Mouse (Mus musculus) liver, postnatal 0 days (tissue): ENCODE data around the gene Macf1. TPM values are rescaled to one million over a fixed set of nuclear protein-coding genes. Genes with fewer than 3 reads are reported as not detected.
"Not testable (repeated sequence)": the region's sequence is repeated elsewhere in the genome, so short reads cannot be mapped to it uniquely, and the experiment has no call there.

ENCODE experiments used
- ATAC-seq: fragments of 200-750 bp; cut with Nextera tagmentation; 2 replicates; pipeline ENCODE4 v1.8.0; 2017; ENCODE audit warnings: mild to moderate bottlenecking, moderate library complexity
- DNase-seq: peaks from one replicate; pipeline ENCODE4 v3.0.0-alpha.2; 2016
- H3K27ac ChIP-seq: fragments of 300-500 bp; sonication (generic); 2 replicates; pipeline ENCODE4 v1.5.1; 2014; ENCODE audit warnings: antibody characterized with exemption, moderate library complexity, mild to moderate bottlenecking, low read depth
- H3K27me3 ChIP-seq: fragments of 300-500 bp; sonication (generic); 2 replicates; pipeline ENCODE4 v1.6.1; 2014; ENCODE audit warnings: low read length, control low read depth, mixed read lengths; ENCODE audit not compliant: insufficient read depth
- H3K36me3 ChIP-seq: fragments of 300-500 bp; sonication (generic); replicated peaks from 2 replicates; pipeline ENCODE4 v1.6.1; 2014; ENCODE audit warnings: mild to moderate bottlenecking, control low read depth, low read length, moderate library complexity, mixed read lengths; ENCODE audit not compliant: insufficient read depth
- H3K4me1 ChIP-seq: fragments of 300-500 bp; sonication (generic); 2 replicates; pipeline ENCODE4 v1.6.1; 2014; ENCODE audit warnings: antibody characterized with exemption, mild to moderate bottlenecking, control low read depth; ENCODE audit not compliant: insufficient read depth
- H3K4me2 ChIP-seq: fragments of 300-500 bp; sonication (generic); 2 replicates; pipeline ENCODE4 v1.6.1; 2014; ENCODE audit warnings: low read depth, mild to moderate bottlenecking, low read length, moderate library complexity, mixed read lengths
- H3K4me3 ChIP-seq: fragments of 300-500 bp; sonication (generic); 2 replicates; pipeline ENCODE4 v1.5.1; 2014; ENCODE audit warnings: low read depth, low read length
- H3K9ac ChIP-seq: fragments of 300-500 bp; sonication (generic); replicated peaks from 2 replicates; pipeline ENCODE4 v1.6.1; 2014; ENCODE audit warnings: mild to moderate bottlenecking, moderate library complexity
- H3K9me3 ChIP-seq: fragments of 300-500 bp; sonication (generic); 2 replicates; pipeline ENCODE4 v1.6.1; 2016; ENCODE audit warnings: mild to moderate bottlenecking, control low read depth, low read length, mixed read lengths
- CTCF ChIP-seq: sonication (generic); IDR thresholded peaks from 2 replicates; pipeline ENCODE4 v1.5.1; 2016; ENCODE audit warnings: antibody characterized with exemption, low read depth
- EP300 ChIP-seq: IDR thresholded peaks from 2 replicates; pipeline ENCODE4 v1.6.1; 2016; ENCODE audit warnings: antibody characterized with exemption, low read depth, mild to moderate bottlenecking
- WGBS: fragments of 180-500 bp; shearing (Covaris S2); extraction: QIAGEN DNeasy Blood & Tissue Kit; methylation state at CpG from one replicate; pipeline ENCODE4 v1.1.7; 2014; ENCODE audit not compliant: insufficient replicate concordance; 5-methylcytosine and 5-hydroxymethylcytosine counted together
- polyA plus RNA-seq: library from polyadenylated mRNA; unstranded; fragments of >200 nt; fragmentation: Nextera tagmentation; extraction: Ambion mirVana; gene quantifications from 2 replicates; pipeline ENCODE4 v1.2.1, GENCODE M21; 2015

The Macf1 gene
- polyA plus RNA-seq, 1 experiment from 2014 or later: 11.3 TPM

DNA sequence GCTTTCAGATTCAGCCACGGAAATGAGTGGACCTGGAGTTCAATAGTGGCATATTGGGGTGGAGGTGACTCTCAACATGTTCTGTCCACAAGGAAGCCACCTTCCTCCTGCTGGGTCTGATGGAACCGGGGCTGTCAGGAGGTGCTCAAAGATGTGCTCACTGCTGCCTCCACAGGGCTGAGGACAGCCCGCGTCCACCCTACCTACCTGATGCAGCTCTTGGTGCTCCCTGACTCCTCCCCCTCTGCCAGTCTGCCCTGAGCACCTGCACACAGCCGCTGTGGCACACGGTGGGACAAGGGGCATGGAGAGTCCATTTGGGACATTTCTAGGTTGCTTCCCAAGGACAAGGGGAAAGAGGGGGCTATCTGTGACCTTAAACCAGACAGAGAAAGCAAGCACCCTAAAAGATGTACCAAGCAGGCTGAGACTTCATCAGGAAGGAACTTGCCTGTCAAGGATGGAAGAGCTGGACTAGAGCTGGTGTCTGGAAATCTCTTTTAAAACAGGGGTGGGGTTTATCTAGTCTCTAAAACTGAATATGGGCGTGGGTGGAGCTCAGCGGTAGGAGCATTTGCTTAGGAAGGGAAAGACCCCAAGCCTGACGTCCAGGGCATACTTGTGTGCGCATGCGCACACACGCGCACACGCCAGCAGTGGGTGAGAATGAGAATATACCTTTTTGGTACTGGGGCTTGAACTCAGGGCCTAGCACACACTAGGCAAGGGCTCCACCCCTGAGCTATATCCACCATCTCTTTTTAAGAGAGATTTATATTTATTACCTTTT, 348.2 kb downstream of the Macf1 start:
- Histone ChIP-seq H3K4me1 (no peaks in the 10 kb centered on the region), H3K4me2 (no peak overlapping the region), H3K4me3 (no peak overlapping the region), H3K36me3 (no peaks in the 10 kb centered on the region), H3K9me3 (no peaks in the 10 kb centered on the region), H3K9ac (no peak overlapping the region), H3K27ac (no peak overlapping the region), H3K27me3 (peaks cover 10% of the 10 kb centered on the region)
- 64% methylated on average over 14 of the region's 14 CpGs for WGBS
- TF ChIP-seq EP300 (no peak), CTCF (0 out of 2 replicates have a peak, but pooled peaks have one; percentile 10)
- ATAC-seq (no peak), DNase-seq (no peak)

GRCm38 (mm10) chr4:123335244-123335643, 348.9 kb downstream of the Macf1 start:
- ATAC-seq, H3K9me3 ChIP-seq, H3K9ac ChIP-seq, H3K27ac ChIP-seq, DNase-seq, H3K36me3 ChIP-seq, H3K27me3 ChIP-seq, H3K4me2 ChIP-seq, H3K4me1 ChIP-seq, H3K4me3 ChIP-seq: not testable (repeated sequence)
- 80% methylated on average over 10 of the region's 10 CpGs for WGBS

GRCm38 (mm10) chr4:123334177-123334576, 350.0 kb downstream of the Macf1 start:
- Histone ChIP-seq H3K27me3 (no peaks in the 10 kb centered on the region), H3K9me3 (no peaks in the 10 kb centered on the region), H3K4me2 (no peak overlapping the region), H3K9ac (no peak overlapping the region), H3K4me3 (no peak overlapping the region), H3K27ac (no peak overlapping the region), H3K36me3 (no peaks in the 10 kb centered on the region), H3K4me1 (no peaks in the 10 kb centered on the region)
- WGBS: 60% methylated on average over 3 of the region's 3 CpGs
- DNase-seq: no peak
- ATAC-seq: no peak
- TF ChIP-seq EP300 (no peak), CTCF (no peak)

- no peaks in the 10 kb centered on the region for H3K27me3 ChIP-seq
- TF ChIP-seq CTCF: peak; percentile 23
- TF ChIP-seq EP300: no peak
- WGBS: 85% methylated on average over 4 of the region's 4 CpGs
- no peaks in the 10 kb centered on the region for H3K9me3 ChIP-seq
- DNase-seq: no peak
- H3K36me3 ChIP-seq: no peaks in the 10 kb centered on the region
- H3K9ac ChIP-seq: no peak overlapping the region
- H3K4me1 ChIP-seq: no peaks in the 10 kb centered on the region
- H3K27ac ChIP-seq: no peak overlapping the region
- no peak overlapping the region for H3K4me2 ChIP-seq
- no peak for ATAC-seq
- no peak overlapping the region for H3K4me3 ChIP-seq
These were observed 351.0 kb downstream of the Macf1 start for GRCm38 (mm10) chr4:123333151-123333550.

GRCm38 (mm10) chr4:123331961-123332360, 352.2 kb downstream of the Macf1 start:
- H3K27ac ChIP-seq, H3K9ac ChIP-seq, ATAC-seq, H3K36me3 ChIP-seq, H3K9me3 ChIP-seq, DNase-seq, H3K27me3 ChIP-seq, H3K4me2 ChIP-seq, H3K4me3 ChIP-seq, H3K4me1 ChIP-seq: not testable (repeated sequence)
- 91% methylated on average over 1 of the region's 1 CpGs for WGBS

- H3K27me3 ChIP-seq: no peaks in the 10 kb centered on the region
- H3K36me3 ChIP-seq: no peaks in the 10 kb centered on the region
- H3K4me1 ChIP-seq: no peaks in the 10 kb centered on the region
- TF ChIP-seq CTCF (no peak), EP300 (no peak)
- no peak overlapping the region for H3K4me3 ChIP-seq
- no peak overlapping the region for H3K4me2 ChIP-seq
- ATAC-seq: no peak
- H3K27ac ChIP-seq: no peak overlapping the region
- no peak overlapping the region for H3K9ac ChIP-seq
- WGBS: 80% methylated on average over 5 of the region's 5 CpGs
- DNase-seq: no peak
- no peaks in the 10 kb centered on the region for H3K9me3 ChIP-seq
These were observed 352.8 kb downstream of the Macf1 start for GRCm38 (mm10) chr4:123331326-123331725.

- TF ChIP-seq CTCF: no peak
- WGBS: 72% methylated on average over 6 of the region's 6 CpGs
- ATAC-seq: no peak
- no peaks in the 10 kb centered on the region for H3K27me3 ChIP-seq
- no peaks in the 10 kb centered on the region for H3K9me3 ChIP-seq
- no peak overlapping the region for H3K4me3 ChIP-seq
- H3K36me3 ChIP-seq: no peaks in the 10 kb centered on the region
- H3K4me1 ChIP-seq: no peaks in the 10 kb centered on the region
- H3K4me2 ChIP-seq: no peak overlapping the region
- DNase-seq: no peak
- H3K9ac ChIP-seq: no peak overlapping the region
- H3K27ac ChIP-seq: no peak overlapping the region
These were observed 355.2 kb downstream of the Macf1 start for GRCm38 (mm10) chr4:123328946-123329345.
